Mouse (Mus musculus): ENCODE data around the gene Spg20. TPM values are rescaled to one million over a fixed set of nuclear protein-coding genes. Genes with fewer than 3 reads are reported as not detected.

Spg20 gene
- 10 to 100 TPM; 26.4 to 30.2 TPM for polyA plus RNA-seq (2017; shearing (Covaris generic))

GRCm38 (mm10) chr3:55111935-55112709 is at the start of gene Spg20:
Gene Spg20 (plus strand): TSS chr3:55112108.

GRCm38 (mm10) chr3:55137039-55137438 is 25.1 kb downstream of the Spg20 start, which contains the start of gene Ccdc169:
Gene Ccdc169 (plus strand): TSS chr3:55137339.

GRCm38 (mm10) chr3:55181766-55182165 is 69.9 kb downstream of the Spg20 start, which contains the start of gene Sohlh2:
Gene Sohlh2 (plus strand): TSS chr3:55182028.

Other genes starting within 250 kb of the Spg20 start
- gene Sertm1, start 196.2 kb upstream of the Spg20 start, polyA plus RNA-seq (2017; shearing (Covaris generic)) = under 1 TPM in 1 of 2 experiments, not detected in 1; 0.32 TPM
- gene Ccna1, start 56.6 kb upstream of the Spg20 start, polyA plus RNA-seq (2017; shearing (Covaris generic)) = 1 to 10 TPM in 1 of 2 experiments, not detected in 1; 1.2 TPM
- not detected for gene Ccdc169, start 25.2 kb downstream of the Spg20 start, polyA plus RNA-seq (2017; shearing (Covaris generic))
- not detected for gene Sohlh2, start 69.9 kb downstream of the Spg20 start, polyA plus RNA-seq (2017; shearing (Covaris generic))
- 1 to 10 TPM in 1 of 2 experiments, under 1 TPM in 1; 0.19 to 3.6 TPM for gene Dclk1, start 130.3 kb downstream of the Spg20 start, polyA plus RNA-seq (2017; shearing (Covaris generic))

Measured in inflammation-experienced regulatory T-cells (primary cell).